Mouse (Mus musculus): Measurements from ENCODE around the gene Utrn. TPM values are rescaled to one million over a fixed set of nuclear protein-coding genes. Genes with fewer than 3 reads are reported as not detected.

Utrn gene
- polyA plus RNA-seq, 1 experiment from 2014 or later: 78.8 TPM

- H3K4me1 ChIP-seq: 0 out of 2 replicates have a peak, but pooled peaks cover 4% of the 10 kb centered on the region
- no peaks in the 10 kb centered on the region for H3K9me3 ChIP-seq
- H3K36me3 ChIP-seq: no peaks in the 10 kb centered on the region
- no peaks in the 10 kb centered on the region for H3K27me3 ChIP-seq
- H3K4me2 ChIP-seq: no peak overlapping the region
- no peak for ATAC-seq (ENCODE audit: borderline replicate concordance, extremely low read depth, low FRiP score, low TSS enrichment)
- no peak overlapping the region for H3K9ac ChIP-seq
- WGBS: 62% methylated on average over 3 of the region's 3 CpGs
- H3K27ac ChIP-seq: no peak overlapping the region
- no peak overlapping the region for H3K4me3 ChIP-seq
Measured at GRCm38 (mm10) chr10:12488518-12488917, 380.6 kb downstream of the Utrn start.

DNA sequence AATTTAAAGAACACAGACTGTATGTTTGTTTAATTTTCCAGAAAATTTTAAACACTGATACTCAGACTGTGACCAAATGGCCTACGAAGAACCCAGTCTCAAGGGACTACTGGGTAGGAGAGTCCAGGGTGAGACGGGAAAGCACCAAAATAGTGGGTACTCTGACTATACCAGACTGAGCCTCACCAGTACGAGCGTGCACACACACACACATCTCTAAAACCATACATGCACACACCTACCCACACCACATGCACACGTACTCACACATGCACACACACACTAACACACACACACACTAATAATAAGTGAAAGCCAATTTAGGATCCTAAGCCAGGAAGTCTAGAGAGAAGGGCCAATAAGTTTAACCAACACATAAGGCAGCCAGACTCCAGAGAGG lies 381.0 kb downstream of the Utrn start:
- 0 out of 2 replicates have a peak, but pooled peaks cover 4% of the 10 kb centered on the region for H3K4me1 ChIP-seq
- H3K9ac ChIP-seq: no peak overlapping the region
- H3K9me3 ChIP-seq: no peaks in the 10 kb centered on the region
- no peak overlapping the region for H3K4me3 ChIP-seq
- no peaks in the 10 kb centered on the region for H3K36me3 ChIP-seq
- H3K27ac ChIP-seq: no peak overlapping the region
- no peak overlapping the region for H3K4me2 ChIP-seq
- ATAC-seq (ENCODE audit: borderline replicate concordance, extremely low read depth, low FRiP score, low TSS enrichment): no peak
- 80% methylated on average over 5 of the region's 5 CpGs for WGBS
- no peaks in the 10 kb centered on the region for H3K27me3 ChIP-seq

- 60% methylated on average over 1 of the region's 1 CpGs for WGBS
- ATAC-seq (ENCODE audit: borderline replicate concordance, extremely low read depth, low FRiP score, low TSS enrichment): no peak
- H3K4me3 ChIP-seq: no peak overlapping the region
Measured at GRCm38 (mm10) chr10:12483494-12483893, 385.7 kb downstream of the Utrn start.

DNA sequence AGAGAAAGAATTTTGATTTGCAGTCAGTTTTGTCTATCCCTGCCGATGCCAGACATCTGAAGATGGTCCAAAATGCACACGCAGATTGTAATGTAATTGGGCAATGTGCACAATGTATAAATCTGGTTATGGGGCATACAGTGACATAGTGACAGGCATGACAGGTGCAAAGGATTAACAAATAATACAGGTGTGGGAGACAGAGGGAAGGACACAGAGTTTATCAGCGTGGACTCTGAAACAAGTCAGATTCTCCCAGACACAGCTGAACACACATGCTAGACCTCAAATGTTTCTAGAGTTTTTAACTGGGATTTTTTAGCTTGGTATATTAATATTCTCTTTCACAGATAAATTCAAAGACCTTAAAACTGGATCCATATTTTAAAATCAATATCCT lies 386.2 kb downstream of the Utrn start:
- Histone ChIP-seq H3K27me3 (no peaks in the 10 kb centered on the region), H3K9ac (no peak overlapping the region), H3K27ac (no peak overlapping the region), H3K9me3 (no peaks in the 10 kb centered on the region), H3K36me3 (no peaks in the 10 kb centered on the region), H3K4me3 (no peak overlapping the region), H3K4me1 (no peaks in the 10 kb centered on the region), H3K4me2 (no peak overlapping the region)
- 88% methylated on average over 3 of the region's 3 CpGs for WGBS
- ATAC-seq (ENCODE audit: borderline replicate concordance, extremely low read depth, low FRiP score, low TSS enrichment): no peak

More at GRCm38 (mm10) chr10:12483494-12483893, 385.7 kb downstream of the Utrn start:
- Histone ChIP-seq H3K4me1 (no peaks in the 10 kb centered on the region), H3K9ac (no peak overlapping the region), H3K27ac (no peak overlapping the region), H3K4me2 (no peak overlapping the region), H3K9me3 (no peaks in the 10 kb centered on the region), H3K27me3 (no peaks in the 10 kb centered on the region), H3K36me3 (no peaks in the 10 kb centered on the region)

DNA sequence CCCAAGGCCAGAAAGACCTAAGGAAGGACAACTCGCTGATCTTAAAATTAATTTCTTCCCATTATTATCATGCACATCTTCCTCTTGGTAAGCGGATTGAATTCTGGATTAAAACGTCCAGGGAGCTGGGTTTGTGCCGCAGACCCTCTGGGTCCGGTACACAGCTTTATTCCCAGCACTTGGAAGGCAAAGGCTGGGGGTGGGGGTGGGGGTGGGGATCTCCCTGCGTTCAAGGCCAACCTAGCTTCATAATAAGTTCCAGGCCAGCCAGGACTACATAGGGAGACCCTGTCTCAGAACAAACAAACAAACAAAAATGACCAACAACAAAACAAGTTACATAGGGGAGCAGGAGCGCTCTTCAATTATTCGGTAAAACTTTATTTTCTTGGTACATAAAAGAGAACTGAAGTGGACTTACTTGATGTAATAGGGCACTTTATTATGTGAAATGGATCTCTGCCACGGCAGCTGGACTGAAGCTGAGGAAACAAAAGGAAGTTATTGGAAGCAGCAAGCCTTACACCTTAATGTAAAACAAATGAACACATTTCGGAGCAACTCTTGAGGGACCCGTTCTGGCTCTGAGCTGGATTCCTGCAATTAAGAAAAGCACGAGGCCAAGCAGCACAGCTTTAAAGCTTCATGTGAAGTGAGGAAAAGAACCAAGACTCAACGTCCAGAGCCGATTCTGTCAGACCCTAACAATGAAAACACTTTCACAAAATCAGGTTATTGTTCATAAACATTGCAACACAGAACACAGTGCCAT lies 394.1 kb downstream of the Utrn start:
- 85% methylated on average over 14 of the region's 14 CpGs for WGBS

DNA sequence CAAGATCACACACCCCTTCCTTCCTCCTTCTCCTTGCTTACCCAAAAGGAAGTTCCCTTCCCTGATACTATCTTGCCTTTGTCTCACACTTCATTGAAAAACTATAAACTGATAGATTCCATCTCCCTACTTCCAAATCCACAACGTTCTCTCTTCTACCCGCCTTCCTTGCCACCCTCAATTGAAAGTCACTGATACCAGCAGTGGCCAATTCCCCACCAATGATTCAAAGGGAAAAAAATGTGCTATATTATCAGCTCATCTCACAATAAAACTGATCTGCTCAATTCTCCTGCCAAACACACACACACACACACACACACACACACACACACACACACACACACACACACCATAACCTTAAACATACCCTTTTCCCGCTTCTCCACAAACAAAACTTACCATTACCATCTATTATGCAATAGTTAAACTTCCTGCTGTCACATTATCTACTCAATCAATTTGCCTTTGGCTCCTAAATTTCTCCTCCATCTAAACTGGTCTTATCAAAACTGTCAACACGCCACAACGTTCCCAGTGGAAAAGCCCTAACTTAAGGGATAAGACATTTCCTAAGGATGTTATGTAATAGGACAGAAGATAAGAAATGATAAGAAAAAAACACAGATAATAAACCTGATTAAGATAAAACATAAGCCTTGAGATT lies 399.6 kb downstream of the Utrn start:
- ATAC-seq (ENCODE audit: borderline replicate concordance, extremely low read depth, low FRiP score, low TSS enrichment): no peak

More for the DNA sequence above, 394.1 kb downstream of the Utrn start:
- Histone ChIP-seq H3K27me3 (no peaks in the 10 kb centered on the region), H3K4me1 (no peaks in the 10 kb centered on the region), H3K9ac (no peak overlapping the region), H3K9me3 (no peaks in the 10 kb centered on the region), H3K4me3 (no peak overlapping the region), H3K36me3 (no peaks in the 10 kb centered on the region), H3K4me2 (no peak overlapping the region), H3K27ac (no peak overlapping the region)
- no peak for ATAC-seq (ENCODE audit: borderline replicate concordance, extremely low read depth, low FRiP score, low TSS enrichment)

DNA sequence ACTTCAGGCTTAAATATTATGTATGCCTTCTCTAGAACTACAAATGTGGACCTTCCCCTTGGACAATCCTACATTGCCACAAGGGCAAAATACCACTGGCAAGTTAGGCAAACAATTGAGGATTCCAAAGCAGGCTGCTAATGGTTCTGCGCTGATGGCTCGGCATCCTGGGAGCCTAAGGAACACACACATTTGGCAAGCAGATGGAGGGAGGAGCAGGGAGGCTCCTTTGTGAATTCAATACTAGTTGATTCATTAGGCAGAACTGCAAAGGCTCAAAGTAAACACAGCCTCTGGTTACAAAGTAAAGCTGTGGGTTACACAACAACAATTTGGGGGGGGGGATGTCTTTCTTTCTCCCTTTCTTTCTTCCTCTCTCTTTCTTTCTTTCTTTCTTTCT lies 401.6 kb downstream of the Utrn start:
- no peaks in the 10 kb centered on the region for H3K36me3 ChIP-seq
- 27% methylated on average over 2 of the region's 2 CpGs for WGBS
- ATAC-seq (ENCODE audit: borderline replicate concordance, extremely low read depth, low FRiP score, low TSS enrichment): peak; percentile 39; the same call in 1 of the 2 replicates

More for the DNA sequence above, 399.6 kb downstream of the Utrn start:
- Histone ChIP-seq H3K4me2 (no peak overlapping the region), H3K9ac (no peak overlapping the region), H3K27me3 (no peaks in the 10 kb centered on the region), H3K4me3 (no peak overlapping the region), H3K27ac (no peak overlapping the region), H3K9me3 (no peaks in the 10 kb centered on the region), H3K36me3 (no peaks in the 10 kb centered on the region), H3K4me1 (0 out of 2 replicates have a peak, but pooled peaks cover 3% of the 10 kb centered on the region)
- WGBS: 30% methylated on average over 5 of the region's 5 CpGs

GRCm38 (mm10) chr10:12460945-12461344 lies 408.2 kb downstream of the Utrn start:
- no peak for ATAC-seq (ENCODE audit: borderline replicate concordance, extremely low read depth, low FRiP score, low TSS enrichment)
- H3K36me3 ChIP-seq: no peaks in the 10 kb centered on the region
- H3K4me1 ChIP-seq: no peaks in the 10 kb centered on the region
- H3K27ac ChIP-seq: no peak overlapping the region
- H3K4me3 ChIP-seq: no peak overlapping the region
- no peaks in the 10 kb centered on the region for H3K9me3 ChIP-seq
- H3K27me3 ChIP-seq: no peaks in the 10 kb centered on the region
- H3K4me2 ChIP-seq: no peak overlapping the region
- H3K9ac ChIP-seq: no peak overlapping the region

More for the DNA sequence above, 401.6 kb downstream of the Utrn start:
- Histone ChIP-seq H3K9me3 (no peaks in the 10 kb centered on the region), H3K4me2 (no peak overlapping the region), H3K4me3 (no peak overlapping the region), H3K27me3 (no peaks in the 10 kb centered on the region), H3K27ac (no peak overlapping the region), H3K9ac (no peak overlapping the region), H3K4me1 (0 out of 2 replicates have a peak, but pooled peaks cover 3% of the 10 kb centered on the region)

- H3K27me3 ChIP-seq: no peaks in the 10 kb centered on the region
- peaks cover 4% of the 10 kb centered on the region; the same call in 1 of the 2 replicates for H3K36me3 ChIP-seq
- no peak overlapping the region for H3K27ac ChIP-seq
- H3K9ac ChIP-seq: no peak overlapping the region
- H3K9me3 ChIP-seq: no peaks in the 10 kb centered on the region
- H3K4me1 ChIP-seq: no peaks in the 10 kb centered on the region
- H3K4me3 ChIP-seq: no peak overlapping the region
- H3K4me2 ChIP-seq: no peak overlapping the region
- WGBS: 95% methylated on average over 1 of the region's 1 CpGs
- no peak for ATAC-seq (ENCODE audit: borderline replicate concordance, extremely low read depth, low FRiP score, low TSS enrichment)
Measured at GRCm38 (mm10) chr10:12456867-12457266, 412.3 kb downstream of the Utrn start.

- ATAC-seq (ENCODE audit: borderline replicate concordance, extremely low read depth, low FRiP score, low TSS enrichment): no peak
- no peaks in the 10 kb centered on the region for H3K4me1 ChIP-seq
Measured at GRCm38 (mm10) chr10:12452641-12453040, 416.5 kb downstream of the Utrn start.

DNA sequence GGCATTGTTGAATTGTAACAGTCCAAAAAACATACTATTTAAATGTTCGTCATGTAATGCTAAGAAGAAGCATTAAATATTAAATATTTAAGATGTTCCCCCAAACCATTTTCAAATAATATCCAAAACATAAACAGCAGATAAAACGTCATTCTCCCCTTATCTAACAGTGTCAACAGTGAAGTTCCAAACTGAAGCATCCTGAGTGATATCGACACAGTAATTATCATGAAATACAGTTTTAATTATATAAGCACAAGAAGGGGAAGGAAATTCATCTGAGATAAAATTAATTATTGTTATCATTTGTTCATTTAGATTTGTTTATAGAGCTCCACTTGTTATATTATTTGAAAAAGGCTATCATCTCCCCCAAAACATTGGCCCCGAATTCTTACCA lies 425.0 kb downstream of the Utrn start:
- Histone ChIP-seq H3K4me2 (no peak overlapping the region), H3K36me3 (peaks cover 16% of the 10 kb centered on the region; the same call in 1 of the 2 replicates), H3K9me3 (no peaks in the 10 kb centered on the region), H3K4me3 (no peak overlapping the region), H3K9ac (no peak overlapping the region), H3K27me3 (no peaks in the 10 kb centered on the region), H3K4me1 (no peaks in the 10 kb centered on the region), H3K27ac (no peak overlapping the region)
- WGBS: 70% methylated on average over 4 of the region's 4 CpGs
- ATAC-seq (ENCODE audit: borderline replicate concordance, extremely low read depth, low FRiP score, low TSS enrichment): no peak

More at GRCm38 (mm10) chr10:12452641-12453040, 416.5 kb downstream of the Utrn start:
- H3K27me3 ChIP-seq: no peaks in the 10 kb centered on the region
- peaks cover 4% of the 10 kb centered on the region; the same call in 1 of the 2 replicates for H3K36me3 ChIP-seq
- H3K4me2 ChIP-seq: no peak overlapping the region
- no peak overlapping the region for H3K9ac ChIP-seq
- no peak overlapping the region for H3K4me3 ChIP-seq
- no peak overlapping the region for H3K27ac ChIP-seq
- no peaks in the 10 kb centered on the region for H3K9me3 ChIP-seq
- WGBS: 74% methylated on average over 2 of the region's 2 CpGs

GRCm38 (mm10) chr10:12433161-12433560 lies 436.0 kb downstream of the Utrn start:
- Histone ChIP-seq H3K27ac (no peak overlapping the region), H3K4me3 (no peak overlapping the region), H3K9ac (no peak overlapping the region), H3K4me1 (no peaks in the 10 kb centered on the region), H3K4me2 (no peak overlapping the region), H3K27me3 (no peaks in the 10 kb centered on the region), H3K9me3 (no peaks in the 10 kb centered on the region), H3K36me3 (no peaks in the 10 kb centered on the region)
- WGBS: 84% methylated on average over 2 of the region's 2 CpGs
- ATAC-seq (ENCODE audit: borderline replicate concordance, extremely low read depth, low FRiP score, low TSS enrichment): no peak
